Mouse (Mus musculus): ENCODE measurements at regions not wholly inside any gene's neighbourhood (a gene's known extent, or its start where the extent isn't known, plus 50 kb on each side); places are given as distances from the start of the nearest gene placed in this dataset.

- WGBS, result 20% methylated on average over 2 of the region's 2 CpGs
- H3K4me2 ChIP-seq (replicated peaks; ENCODE audit: low read depth, low read length), result no peak overlapping the region
- no peak overlapping the region for H3K27ac ChIP-seq (ENCODE audit: low read length)
- H3K36me3 ChIP-seq (ENCODE audit: control insufficient read depth, insufficient read depth, low read length), result no peaks in the 10 kb centered on the region
- no peaks in the 10 kb centered on the region for H3K9me3 ChIP-seq (ENCODE audit: control insufficient read depth, low read depth, low read length)
- no peaks in the 10 kb centered on the region for H3K27me3 ChIP-seq (ENCODE audit: control insufficient read depth, insufficient read depth, low read length)
- H3K9ac ChIP-seq (replicated peaks; ENCODE audit: low read depth, low read length), result no peak overlapping the region
- H3K4me3 ChIP-seq (ENCODE audit: low read depth, low read length), result no peak overlapping the region
- ATAC-seq (ENCODE audit: insufficient number of reproducible peaks, insufficient read depth, low FRiP score, low read depth), result peak; percentile 56; the same call in 1 of the 2 replicates
- peaks cover 3% of the 10 kb centered on the region; the same call in 1 of the 2 replicates for H3K4me1 ChIP-seq (ENCODE audit: control insufficient read depth, insufficient read depth, low read length)
Measured at GRCm38 (mm10) chr4:5327171-5327661, 534.1 kb upstream of the Impad1 start.

- Histone ChIP-seq H3K27me3 (ENCODE audit: control insufficient read depth, insufficient read depth, low read length) (no peaks in the 10 kb centered on the region), H3K4me3 (ENCODE audit: low read depth, low read length) (no peak overlapping the region), H3K4me1 (ENCODE audit: control insufficient read depth, insufficient read depth, low read length) (0 out of 2 replicates have a peak, but pooled peaks cover 3% of the 10 kb centered on the region), H3K9ac (replicated peaks; ENCODE audit: low read depth, low read length) (no peak overlapping the region), H3K4me2 (replicated peaks; ENCODE audit: low read depth, low read length) (no peak overlapping the region), H3K36me3 (ENCODE audit: control insufficient read depth, insufficient read depth, low read length) (no peaks in the 10 kb centered on the region), H3K9me3 (ENCODE audit: control insufficient read depth, low read depth, low read length) (no peaks in the 10 kb centered on the region), H3K27ac (ENCODE audit: low read length) (no peak overlapping the region)
- ATAC-seq (ENCODE audit: insufficient number of reproducible peaks, insufficient read depth, low FRiP score, low read depth), result no peak
- WGBS, result 46% methylated on average over 3 of the region's 3 CpGs
Measured at GRCm38 (mm10) chr4:5301461-5301860, 508.3 kb upstream of the Impad1 start.

GRCm38 (mm10) chr4:5301017-5301416 lies 507.9 kb upstream of the Impad1 start:
- Histone ChIP-seq H3K27me3 (ENCODE audit: control insufficient read depth, insufficient read depth, low read length) (no peaks in the 10 kb centered on the region), H3K4me1 (ENCODE audit: control insufficient read depth, insufficient read depth, low read length) (0 out of 2 replicates have a peak, but pooled peaks cover 3% of the 10 kb centered on the region), H3K4me3 (ENCODE audit: low read depth, low read length) (no peak overlapping the region), H3K4me2 (replicated peaks; ENCODE audit: low read depth, low read length) (no peak overlapping the region), H3K36me3 (ENCODE audit: control insufficient read depth, insufficient read depth, low read length) (no peaks in the 10 kb centered on the region), H3K9ac (replicated peaks; ENCODE audit: low read depth, low read length) (no peak overlapping the region), H3K9me3 (ENCODE audit: control insufficient read depth, low read depth, low read length) (no peaks in the 10 kb centered on the region), H3K27ac (ENCODE audit: low read length) (no peak overlapping the region)
- no peak for ATAC-seq (ENCODE audit: insufficient number of reproducible peaks, insufficient read depth, low FRiP score, low read depth)
- 37% methylated on average over 1 of the region's 1 CpGs for WGBS

GRCm38 (mm10) chr4:5299208-5299607 lies 506.1 kb upstream of the Impad1 start:
- 71% methylated on average over 2 of the region's 2 CpGs for WGBS

GRCm38 (mm10) chr4:5294030-5294429 lies 500.9 kb upstream of the Impad1 start:
- ATAC-seq (ENCODE audit: insufficient number of reproducible peaks, insufficient read depth, low FRiP score, low read depth), result no peak

More at GRCm38 (mm10) chr4:5299208-5299607, 506.1 kb upstream of the Impad1 start:
- Histone ChIP-seq H3K9ac (replicated peaks; ENCODE audit: low read depth, low read length) (no peak overlapping the region), H3K9me3 (ENCODE audit: control insufficient read depth, low read depth, low read length) (no peaks in the 10 kb centered on the region), H3K27me3 (ENCODE audit: control insufficient read depth, insufficient read depth, low read length) (no peaks in the 10 kb centered on the region), H3K36me3 (ENCODE audit: control insufficient read depth, insufficient read depth, low read length) (no peaks in the 10 kb centered on the region), H3K4me3 (ENCODE audit: low read depth, low read length) (no peak overlapping the region), H3K4me2 (replicated peaks; ENCODE audit: low read depth, low read length) (no peak overlapping the region), H3K4me1 (ENCODE audit: control insufficient read depth, insufficient read depth, low read length) (0 out of 2 replicates have a peak, but pooled peaks cover 3% of the 10 kb centered on the region), H3K27ac (ENCODE audit: low read length) (no peak overlapping the region)
- no peak for ATAC-seq (ENCODE audit: insufficient number of reproducible peaks, insufficient read depth, low FRiP score, low read depth)

GRCm38 (mm10) chr4:5276113-5276512 lies 483.0 kb upstream of the Impad1 start:
- 72% methylated on average over 1 of the region's 1 CpGs for WGBS
- Histone ChIP-seq H3K9ac (replicated peaks; ENCODE audit: low read depth, low read length) (no peak overlapping the region), H3K4me2 (replicated peaks; ENCODE audit: low read depth, low read length) (no peak overlapping the region)

More at GRCm38 (mm10) chr4:5294030-5294429, 500.9 kb upstream of the Impad1 start:
- no peak overlapping the region for H3K27ac ChIP-seq (ENCODE audit: low read length)
- 96% methylated on average over 1 of the region's 1 CpGs for WGBS
- H3K27me3 ChIP-seq (ENCODE audit: control insufficient read depth, insufficient read depth, low read length), result no peaks in the 10 kb centered on the region
- no peaks in the 10 kb centered on the region for H3K4me1 ChIP-seq (ENCODE audit: control insufficient read depth, insufficient read depth, low read length)
- no peak overlapping the region for H3K9ac ChIP-seq (replicated peaks; ENCODE audit: low read depth, low read length)
- no peak overlapping the region for H3K4me2 ChIP-seq (replicated peaks; ENCODE audit: low read depth, low read length)
- no peaks in the 10 kb centered on the region for H3K9me3 ChIP-seq (ENCODE audit: control insufficient read depth, low read depth, low read length)
- no peaks in the 10 kb centered on the region for H3K36me3 ChIP-seq (ENCODE audit: control insufficient read depth, insufficient read depth, low read length)
- no peak overlapping the region for H3K4me3 ChIP-seq (ENCODE audit: low read depth, low read length)

More at GRCm38 (mm10) chr4:5276113-5276512, 483.0 kb upstream of the Impad1 start:
- Histone ChIP-seq H3K4me1 (ENCODE audit: control insufficient read depth, insufficient read depth, low read length) (no peaks in the 10 kb centered on the region), H3K27me3 (ENCODE audit: control insufficient read depth, insufficient read depth, low read length) (no peaks in the 10 kb centered on the region), H3K4me3 (ENCODE audit: low read depth, low read length) (no peak overlapping the region), H3K9me3 (ENCODE audit: control insufficient read depth, low read depth, low read length) (no peaks in the 10 kb centered on the region), H3K27ac (ENCODE audit: low read length) (no peak overlapping the region), H3K36me3 (ENCODE audit: control insufficient read depth, insufficient read depth, low read length) (no peaks in the 10 kb centered on the region)
- no peak for ATAC-seq (ENCODE audit: insufficient number of reproducible peaks, insufficient read depth, low FRiP score, low read depth)

Measured in stomach, embryonic 14.5 days (tissue).